Mouse (Mus musculus): ENCODE measurements around the gene Ifitm1. TPM values are rescaled to one million over a fixed set of nuclear protein-coding genes. Genes with fewer than 3 reads are reported as not detected.

Gene Ifitm1
- polyA plus RNA-seq, 1 experiment, result 19.9 TPM

GRCm38 (mm10) chr7:140990622-140991021 lies 23.6 kb downstream of the Ifitm1 start:
- TF ChIP-seq MYOD1 (IDR thresholded peaks at IDR 0.05; ENCODE audit: control insufficient read depth in 1 of 3, insufficient read length in 2 of 3, low read depth in 2 of 3) (no peak), TCF3 (IDR thresholded peaks at IDR 0.05; ENCODE audit: insufficient read length, low read depth) (no peak), REST (IDR thresholded peaks at IDR 0.05; ENCODE audit: insufficient read depth, insufficient read length) (no peak), POLR2A (IDR thresholded peaks at IDR 0.05; ENCODE audit: insufficient read length, low read depth) (no peak), SRF (IDR thresholded peaks at IDR 0.05; ENCODE audit: control insufficient read depth, insufficient read length, low read depth) (no peak), MAX (IDR thresholded peaks at IDR 0.05; ENCODE audit: low read depth) (no peak), POLR2AphosphoS2 (IDR thresholded peaks at IDR 0.05; ENCODE audit: insufficient read length, low read depth) (no peak), E2F4 (IDR thresholded peaks at IDR 0.05; ENCODE audit: insufficient read depth) (no peak), USF1 (IDR thresholded peaks at IDR 0.05; ENCODE audit: low read depth) (no peak), TCF12 (IDR thresholded peaks at IDR 0.05; ENCODE audit: insufficient read depth, poor library complexity, severe bottlenecking) (no peak), MYOG (IDR thresholded peaks at IDR 0.05; ENCODE audit: control insufficient read depth in 1 of 3, insufficient read depth in 1 of 3, insufficient read length in 2 of 3, low read depth in 2 of 3) (no peak), CEBPB (IDR thresholded peaks at IDR 0.05; ENCODE audit: insufficient read depth, poor library complexity, severe bottlenecking) (no peak)
- no peaks in the 10 kb centered on the region for H3K79me2 ChIP-seq (ENCODE audit: control insufficient read depth, insufficient read depth)

GRCm38 (mm10) chr7:140991117-140991689 lies 24.2 kb downstream of the Ifitm1 start:
- Histone ChIP-seq H3ac (ENCODE audit: control insufficient read depth, insufficient read length) (no peak overlapping the region), H3K36me3 (ENCODE audit: control insufficient read depth, insufficient read depth) (no peaks in the 10 kb centered on the region)
- TF ChIP-seq TCF3 (IDR thresholded peaks at IDR 0.05; ENCODE audit: insufficient read length, low read depth) (no peak), MYOD1 (IDR thresholded peaks at IDR 0.05; ENCODE audit: control insufficient read depth in 1 of 3, insufficient read length in 2 of 3, low read depth in 2 of 3) (no peak), POLR2AphosphoS2 (IDR thresholded peaks at IDR 0.05; ENCODE audit: insufficient read length, low read depth) (no peak), MYOG (IDR thresholded peaks at IDR 0.05; ENCODE audit: control insufficient read depth in 1 of 3, insufficient read depth in 1 of 3, insufficient read length in 2 of 3, low read depth in 2 of 3) (no peak), POLR2A (IDR thresholded peaks at IDR 0.05; ENCODE audit: insufficient read length, low read depth) (no peak), TCF12 (IDR thresholded peaks at IDR 0.05; ENCODE audit: insufficient read depth, poor library complexity, severe bottlenecking) (no peak), REST (IDR thresholded peaks at IDR 0.05; ENCODE audit: insufficient read depth, insufficient read length) (no peak)

More at GRCm38 (mm10) chr7:140990622-140991021, 23.6 kb downstream of the Ifitm1 start:
- Histone ChIP-seq H3ac (ENCODE audit: control insufficient read depth, insufficient read length) (no peak overlapping the region), H3K36me3 (ENCODE audit: control insufficient read depth, insufficient read depth) (no peaks in the 10 kb centered on the region), H3K4me2 (ENCODE audit: low read depth) (no peak overlapping the region), H3K4me3 (no peak overlapping the region), H3K27me3 (ENCODE audit: control insufficient read depth, insufficient read depth, insufficient read length) (no peaks in the 10 kb centered on the region)

GRCm38 (mm10) chr7:140997817-140998216 lies 30.8 kb downstream of the Ifitm1 start:
- TF ChIP-seq E2F4 (IDR thresholded peaks at IDR 0.05; ENCODE audit: insufficient read depth) (no peak), CEBPB (IDR thresholded peaks at IDR 0.05; ENCODE audit: insufficient read depth, poor library complexity, severe bottlenecking) (no peak), MYOD1 (IDR thresholded peaks at IDR 0.05; ENCODE audit: control insufficient read depth in 1 of 3, insufficient read length in 2 of 3, low read depth in 2 of 3) (no peak), POLR2AphosphoS2 (IDR thresholded peaks at IDR 0.05; ENCODE audit: insufficient read length, low read depth) (no peak), POLR2A (IDR thresholded peaks at IDR 0.05; ENCODE audit: insufficient read length, low read depth) (no peak), MAX (IDR thresholded peaks at IDR 0.05; ENCODE audit: low read depth) (no peak), SRF (IDR thresholded peaks at IDR 0.05; ENCODE audit: control insufficient read depth, insufficient read length, low read depth) (no peak), TCF3 (IDR thresholded peaks at IDR 0.05; ENCODE audit: insufficient read length, low read depth) (no peak), USF1 (IDR thresholded peaks at IDR 0.05; ENCODE audit: low read depth) (no peak), MYOG (IDR thresholded peaks at IDR 0.05; ENCODE audit: control insufficient read depth in 1 of 3, insufficient read depth in 1 of 3, insufficient read length in 2 of 3, low read depth in 2 of 3) (no peak), REST (IDR thresholded peaks at IDR 0.05; ENCODE audit: insufficient read depth, insufficient read length) (no peak), TCF12 (IDR thresholded peaks at IDR 0.05; ENCODE audit: insufficient read depth, poor library complexity, severe bottlenecking) (no peak)
- no peak overlapping the region for H3K4me3 ChIP-seq
- no peaks in the 10 kb centered on the region for H3K36me3 ChIP-seq (ENCODE audit: control insufficient read depth, insufficient read depth)
- H3K79me2 ChIP-seq (ENCODE audit: control insufficient read depth, insufficient read depth), result no peaks in the 10 kb centered on the region
- no peak overlapping the region for H3K4me2 ChIP-seq (ENCODE audit: low read depth)
- no peak overlapping the region for H3ac ChIP-seq (ENCODE audit: control insufficient read depth, insufficient read length)
- H3K27me3 ChIP-seq (ENCODE audit: control insufficient read depth, insufficient read depth, insufficient read length), result no peaks in the 10 kb centered on the region

More at GRCm38 (mm10) chr7:140991117-140991689, 24.2 kb downstream of the Ifitm1 start:
- no peak overlapping the region for H3K4me3 ChIP-seq
- H3K27me3 ChIP-seq (ENCODE audit: control insufficient read depth, insufficient read depth, insufficient read length), result no peaks in the 10 kb centered on the region
- no peaks in the 10 kb centered on the region for H3K79me2 ChIP-seq (ENCODE audit: control insufficient read depth, insufficient read depth)
- no peak overlapping the region for H3K4me2 ChIP-seq (ENCODE audit: low read depth)

GRCm38 (mm10) chr7:140998853-140999700 lies 32.1 kb downstream of the Ifitm1 start:
- H3ac ChIP-seq (ENCODE audit: control insufficient read depth, insufficient read length), result no peak overlapping the region
- no peak overlapping the region for H3K4me2 ChIP-seq (ENCODE audit: low read depth)
- TF ChIP-seq POLR2AphosphoS2 (IDR thresholded peaks at IDR 0.05; ENCODE audit: insufficient read length, low read depth) (no peak), MAX (IDR thresholded peaks at IDR 0.05; ENCODE audit: low read depth) (no peak), REST (IDR thresholded peaks at IDR 0.05; ENCODE audit: insufficient read depth, insufficient read length) (no peak), SRF (IDR thresholded peaks at IDR 0.05; ENCODE audit: control insufficient read depth, insufficient read length, low read depth) (no peak), TCF12 (IDR thresholded peaks at IDR 0.05; ENCODE audit: insufficient read depth, poor library complexity, severe bottlenecking) (no peak), USF1 (IDR thresholded peaks at IDR 0.05; ENCODE audit: low read depth) (no peak), MYOD1 (IDR thresholded peaks at IDR 0.05; ENCODE audit: control insufficient read depth in 1 of 3, insufficient read length in 2 of 3, low read depth in 2 of 3) (no peak), POLR2A (IDR thresholded peaks at IDR 0.05; ENCODE audit: insufficient read length, low read depth) (no peak), E2F4 (IDR thresholded peaks at IDR 0.05; ENCODE audit: insufficient read depth) (no peak), CEBPB (IDR thresholded peaks at IDR 0.05; ENCODE audit: insufficient read depth, poor library complexity, severe bottlenecking) (no peak), TCF3 (IDR thresholded peaks at IDR 0.05; ENCODE audit: insufficient read length, low read depth) (no peak), MYOG (IDR thresholded peaks at IDR 0.05; ENCODE audit: control insufficient read depth in 1 of 3, insufficient read depth in 1 of 3, insufficient read length in 2 of 3, low read depth in 2 of 3) (no peak)

More at GRCm38 (mm10) chr7:140998853-140999700, 32.1 kb downstream of the Ifitm1 start:
- Histone ChIP-seq H3K27me3 (ENCODE audit: control insufficient read depth, insufficient read depth, insufficient read length) (no peaks in the 10 kb centered on the region), H3K36me3 (ENCODE audit: control insufficient read depth, insufficient read depth) (no peaks in the 10 kb centered on the region), H3K4me3 (no peak overlapping the region), H3K79me2 (ENCODE audit: control insufficient read depth, insufficient read depth) (no peaks in the 10 kb centered on the region)

All from myocyte (in vitro differentiated cells).